Mouse (Mus musculus): Measurements from ENCODE around the gene Gm49661.
A peak's percentile ranks its signal among the peaks of the same experiment; 100 is the strongest.

Gm49661 gene

GRCm38 (mm10) chr8:84969241-84970134 is at the start of gene Gm49661, which contains the start of the genes Prdx2 and Rnaseh2a:
TSS of gene Gm49661 (minus strand) at chr8:84969433.
TSS of gene Prdx2 (plus strand) at chr8:84969587.
TSS of gene Rnaseh2a (minus strand) at chr8:84969767.
- DNase-seq: peak; percentile 57 to 63

GRCm38 (mm10) chr8:85017209-85017608 is 48.0 kb upstream of the Gm49661 start:
- no peak for DNase-seq

GRCm38 (mm10) chr8:85016724-85017123 is 47.5 kb upstream of the Gm49661 start:
- no peak for DNase-seq

GRCm38 (mm10) chr8:85014431-85014830 is 45.2 kb upstream of the Gm49661 start, which contains the start of gene Best2:
TSS of gene Best2 (minus strand) at chr8:85014531.
- no peak for DNase-seq

GRCm38 (mm10) chr8:85013230-85013840 is 44.1 kb upstream of the Gm49661 start:
- DNase-seq: peak; percentile 76 to 78

GRCm38 (mm10) chr8:85011242-85011641 is 42.0 kb upstream of the Gm49661 start:
- no peak for DNase-seq

GRCm38 (mm10) chr8:85007686-85008085 is 38.5 kb upstream of the Gm49661 start:
- peak; percentile 69 to 70 for DNase-seq

- DNase-seq: peak; percentile 94 to 96
Observed at GRCm38 (mm10) chr8:84997649-84998295, 28.5 kb upstream of the Gm49661 start.

GRCm38 (mm10) chr8:84996978-84997377 is 27.7 kb upstream of the Gm49661 start:
- no peak for DNase-seq

- no peak for DNase-seq
Observed at GRCm38 (mm10) chr8:84995680-84996079, 26.4 kb upstream of the Gm49661 start.

- DNase-seq: no peak
Observed at GRCm38 (mm10) chr8:84994375-84994774, 25.1 kb upstream of the Gm49661 start.

- DNase-seq: peak; percentile 65 to 68
Observed at GRCm38 (mm10) chr8:84990836-84991235, 21.6 kb upstream of the Gm49661 start.

GRCm38 (mm10) chr8:84990349-84990748 is 21.1 kb upstream of the Gm49661 start, which contains the start of gene Hook2:
TSS of gene Hook2 (plus strand) at chr8:84990603.
- DNase-seq: peak; percentile 98 to 99

- peak; percentile 92 for DNase-seq
Observed at GRCm38 (mm10) chr8:84989810-84990209, 20.6 kb upstream of the Gm49661 start.

- peak; percentile 39 to 44 for DNase-seq
Observed at GRCm38 (mm10) chr8:84989311-84989731, 20.1 kb upstream of the Gm49661 start.

- no peak for DNase-seq
Observed at GRCm38 (mm10) chr8:84987903-84988302, 18.7 kb upstream of the Gm49661 start.

- DNase-seq: no peak
Observed at GRCm38 (mm10) chr8:84987388-84987787, 18.2 kb upstream of the Gm49661 start.

GRCm38 (mm10) chr8:84986379-84986945 is 17.2 kb upstream of the Gm49661 start:
- no peak for DNase-seq

- DNase-seq: peak; percentile 97 to 98
Observed at GRCm38 (mm10) chr8:84985684-84986378, 16.6 kb upstream of the Gm49661 start.

GRCm38 (mm10) chr8:84985049-84985683 is 15.9 kb upstream of the Gm49661 start:
- no peak for DNase-seq

- peak; percentile 46 to 53 for DNase-seq
Observed at GRCm38 (mm10) chr8:84984294-84985048, 15.2 kb upstream of the Gm49661 start.

Measured in B cell, adult 2 months (primary cell).